Mouse (Mus musculus) lung, embryonic 14.5 days (tissue): ENCODE data around the gene Ctsw. TPM values are rescaled to one million over a fixed set of nuclear protein-coding genes. Genes with fewer than 3 reads are reported as not detected.

Source experiments
- ATAC-seq: fragments of 200-750 bp; cut with Nextera tagmentation; 2 replicates; pipeline ENCODE4 v1.8.0; 2017; ENCODE audit warnings: mild to moderate bottlenecking, moderate TSS enrichment, moderate library complexity; ENCODE audit not compliant: insufficient read depth
- DNase-seq: peaks from one replicate; pipeline ENCODE4 v3.0.0-alpha.2; 2015
- H3K27ac ChIP-seq: fragments of 300-500 bp; sonication (generic); 2 replicates; pipeline ENCODE4 v1.5.1; 2014; ENCODE audit warnings: low read depth, mild to moderate bottlenecking, moderate library complexity
- H3K27me3 ChIP-seq: fragments of 300-500 bp; sonication (generic); 2 replicates; pipeline ENCODE4 v1.6.1; 2014; ENCODE audit warnings: low read length, control low read depth; ENCODE audit not compliant: insufficient read depth
- H3K36me3 ChIP-seq: fragments of 300-500 bp; sonication (generic); 2 replicates; pipeline ENCODE4 v1.6.1; 2014; ENCODE audit warnings: control low read depth; ENCODE audit not compliant: insufficient read depth
- H3K4me1 ChIP-seq: fragments of 300-500 bp; sonication (generic); 2 replicates; pipeline ENCODE4 v1.6.1; 2014; ENCODE audit warnings: antibody characterized with exemption, control low read depth; ENCODE audit not compliant: insufficient read depth
- H3K4me2 ChIP-seq: fragments of 300-500 bp; sonication (generic); 2 replicates; pipeline ENCODE4 v1.6.1; 2014; ENCODE audit warnings: mild to moderate bottlenecking
- H3K4me3 ChIP-seq: fragments of 300-500 bp; sonication (generic); 2 replicates; pipeline ENCODE4 v1.5.1; 2014; ENCODE audit warnings: low read depth, low read length
- H3K9ac ChIP-seq: fragments of 300-500 bp; sonication (generic); 2 replicates; pipeline ENCODE4 v1.6.1; 2014
- H3K9me3 ChIP-seq: fragments of 300-500 bp; sonication (generic); 2 replicates; pipeline ENCODE4 v1.6.1; 2016; ENCODE audit warnings: low read depth, low read length, control low read depth
- CTCF ChIP-seq: IDR thresholded peaks from 2 replicates; pipeline ENCODE4 v1.5.1; 2016; ENCODE audit warnings: antibody characterized with exemption, low read depth
- WGBS: fragments of 180-500 bp; shearing (Covaris S2); extraction: QIAGEN DNeasy Blood & Tissue Kit; methylation state at CpG from one replicate; pipeline ENCODE4 v1.1.7; 2014; 5-methylcytosine and 5-hydroxymethylcytosine counted together
- polyA plus RNA-seq: library from polyadenylated mRNA; unstranded; fragments of >200 nt; fragmentation: Nextera tagmentation; extraction: Ambion mirVana; gene quantifications from 2 replicates; pipeline ENCODE4 v1.2.1, GENCODE M21; 2014

Gene Ctsw
- polyA plus RNA-seq, 1 experiment from 2014 or later, result 1.8 TPM

DNA sequence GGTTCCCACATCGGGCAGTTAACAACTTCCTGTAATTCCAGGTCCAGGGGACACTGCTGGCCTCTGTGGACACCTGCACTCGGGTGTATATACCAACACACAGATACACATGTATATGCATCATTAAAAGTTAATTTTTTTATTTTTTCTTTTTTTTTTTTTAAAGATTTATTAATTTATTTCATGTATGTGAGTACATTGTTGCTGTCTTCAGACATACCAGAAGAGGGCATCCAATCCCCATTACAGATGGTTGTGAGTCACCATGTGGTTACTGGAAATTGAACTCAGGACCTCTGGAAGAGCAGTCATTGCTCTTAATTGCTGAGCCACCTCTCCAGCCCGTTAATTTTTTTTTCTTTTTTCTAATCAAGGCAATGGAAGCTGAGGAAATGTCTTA, 4.5 kb upstream of the Ctsw start:
- Histone ChIP-seq H3K27ac (peak overlapping the region; percentile 86; the same call in 1 of the 2 replicates), H3K4me2 (peak overlapping the region; percentile 88; the same call in 1 of the 2 replicates), H3K9ac (no peak overlapping the region), H3K4me3 (no peak overlapping the region), H3K4me1 (peaks cover 9% of the 10 kb centered on the region; the same call in 1 of the 2 replicates), H3K9me3 (no peaks in the 10 kb centered on the region), H3K36me3 (peaks cover 15% of the 10 kb centered on the region), H3K27me3 (peaks cover 2% of the 10 kb centered on the region; the same call in 1 of the 2 replicates)
- peak; percentile 28; the same call in 1 of the 2 replicates for TF ChIP-seq CTCF
- no peak for ATAC-seq
- 77% methylated on average over 3 of the region's 3 CpGs for WGBS
- no peak for DNase-seq

DNA sequence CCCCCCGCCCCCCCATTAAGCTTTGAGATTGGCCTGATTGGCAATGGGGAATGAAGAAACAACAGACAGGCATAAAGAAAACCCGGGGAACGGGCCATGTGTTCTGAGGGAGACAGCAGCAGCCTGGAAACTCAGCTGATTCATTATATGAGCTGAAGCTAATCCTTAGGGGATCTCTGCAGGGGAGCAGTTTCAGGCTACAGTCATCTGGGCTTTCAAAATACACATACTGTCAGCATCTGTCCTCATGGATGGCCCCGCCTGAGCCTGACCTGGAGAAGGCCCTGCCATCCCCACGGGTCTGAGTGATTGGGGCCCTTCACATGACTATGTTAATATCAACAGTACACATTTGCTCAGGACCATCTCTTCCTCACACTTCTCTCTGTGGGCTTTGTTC, 3.5 kb upstream of the Ctsw start:
- Histone ChIP-seq H3K9me3 (no peaks in the 10 kb centered on the region), H3K4me2 (no peak overlapping the region), H3K4me1 (peaks cover 9% of the 10 kb centered on the region; the same call in 1 of the 2 replicates), H3K9ac (no peak overlapping the region), H3K36me3 (peaks cover 12% of the 10 kb centered on the region), H3K27me3 (peaks cover 2% of the 10 kb centered on the region; the same call in 1 of the 2 replicates), H3K4me3 (no peak overlapping the region), H3K27ac (no peak overlapping the region)
- no peak for TF ChIP-seq CTCF
- 38% methylated on average over 5 of the region's 5 CpGs for WGBS
- ATAC-seq (no peak), DNase-seq (no peak)

DNA sequence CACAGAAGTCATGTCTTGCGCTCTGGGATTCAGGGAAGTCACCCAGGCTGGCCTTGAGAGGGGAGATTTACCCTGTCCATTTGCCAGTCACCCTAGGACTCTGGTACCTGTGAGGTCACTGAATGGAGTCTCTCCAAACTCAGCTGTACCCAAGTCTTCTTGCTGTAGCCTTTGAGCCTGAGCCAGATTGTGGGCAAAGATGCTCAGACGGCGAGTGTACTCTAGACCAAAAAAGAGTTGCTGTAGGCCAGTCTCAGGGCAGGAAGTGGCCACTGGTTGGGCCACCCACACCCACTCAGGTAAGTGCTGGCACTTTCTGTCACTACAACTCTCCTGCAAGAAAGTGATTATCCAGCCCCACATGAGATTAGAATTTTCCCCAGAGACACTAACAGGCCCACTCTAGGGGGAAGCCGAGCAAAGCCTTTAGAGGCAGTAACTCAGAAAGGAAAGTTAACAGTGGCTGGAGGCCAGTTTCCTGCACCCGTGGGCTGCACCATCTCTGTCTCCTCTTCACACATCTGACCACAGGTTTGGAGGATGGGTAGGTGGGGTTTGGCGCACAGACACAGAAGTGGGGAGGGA, 1.3 kb downstream of the Ctsw start:
- H3K9ac ChIP-seq, result no peak overlapping the region
- TF ChIP-seq CTCF, result no peak
- H3K27ac ChIP-seq, result no peak overlapping the region
- DNase-seq, result no peak
- H3K4me1 ChIP-seq, result no peaks in the 10 kb centered on the region
- peaks cover 52% of the 10 kb centered on the region for H3K36me3 ChIP-seq
- no peak overlapping the region for H3K4me2 ChIP-seq
- 92% methylated on average over 6 of the region's 6 CpGs for WGBS
- H3K27me3 ChIP-seq, result peaks cover 2% of the 10 kb centered on the region; the same call in 1 of the 2 replicates
- no peaks in the 10 kb centered on the region for H3K9me3 ChIP-seq
- H3K4me3 ChIP-seq, result no peak overlapping the region
- no peak for ATAC-seq

DNA sequence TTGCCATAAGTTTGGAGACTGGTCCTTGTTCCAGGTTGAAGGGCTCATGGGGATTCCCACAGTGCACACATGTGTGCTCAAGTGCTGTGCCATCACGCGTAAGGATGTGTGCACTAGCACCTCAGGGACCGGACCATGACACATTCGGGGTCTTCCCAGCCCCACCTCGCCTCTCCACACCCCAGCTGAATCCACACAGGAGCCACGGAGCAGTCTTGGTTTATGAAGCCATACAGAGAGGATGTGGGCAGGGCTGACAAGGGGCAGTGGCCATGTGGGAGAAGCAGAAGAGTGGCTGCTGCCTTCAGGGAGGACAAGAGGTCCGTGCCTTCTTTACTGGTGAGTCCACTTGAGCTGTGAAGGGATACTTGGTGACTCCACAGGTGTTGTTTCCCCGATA, 3.3 kb downstream of the Ctsw start:
- WGBS, result 92% methylated on average over 8 of the region's 8 CpGs
- DNase-seq (no peak), ATAC-seq (no peak)
- Histone ChIP-seq H3K27me3 (peaks cover under 1% of the 10 kb centered on the region; the same call in 1 of the 2 replicates), H3K9ac (no peak overlapping the region), H3K36me3 (peaks cover 55% of the 10 kb centered on the region), H3K9me3 (no peaks in the 10 kb centered on the region), H3K4me3 (no peak overlapping the region), H3K27ac (no peak overlapping the region), H3K4me1 (peaks cover 5% of the 10 kb centered on the region; the same call in 1 of the 2 replicates), H3K4me2 (no peak overlapping the region)
- no peak for TF ChIP-seq CTCF

DNA sequence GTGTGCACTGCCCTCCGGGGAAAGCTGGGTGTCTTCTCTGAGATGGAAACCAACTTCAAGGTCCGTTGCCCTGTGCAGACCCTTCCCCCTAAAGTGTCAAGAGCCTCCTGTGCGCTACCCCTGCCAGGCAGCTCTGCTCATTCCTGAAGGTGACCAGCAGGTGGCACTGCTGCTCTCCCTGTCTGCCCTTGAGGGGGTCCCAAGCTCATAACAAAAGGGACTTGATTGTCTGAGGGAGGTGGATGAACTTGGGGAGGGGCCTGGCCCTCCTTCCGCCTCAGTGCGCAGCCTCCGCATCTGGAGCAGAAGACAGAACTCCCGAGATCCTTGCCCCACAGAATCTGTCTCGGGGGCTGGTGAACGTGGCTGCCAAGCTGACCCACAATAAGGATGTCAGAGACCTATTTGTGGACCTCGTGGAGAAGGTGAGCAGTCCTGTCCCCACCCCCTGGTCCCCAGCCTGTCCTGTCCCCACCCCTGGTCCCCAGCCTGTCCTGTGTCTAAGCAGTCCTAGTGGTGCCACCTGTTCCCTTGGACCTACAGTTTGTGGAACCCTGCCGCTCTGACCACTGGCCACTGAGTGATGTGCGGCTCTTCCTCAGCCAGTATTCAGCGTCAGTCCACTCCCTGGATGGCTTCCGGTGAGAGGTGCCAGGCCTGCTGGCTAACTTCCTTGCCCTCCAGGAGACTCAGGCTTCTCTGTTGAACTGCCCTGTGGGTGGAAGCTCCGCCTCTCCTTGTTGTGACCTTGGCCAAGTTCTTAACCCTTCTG, 4.3 kb downstream of the Ctsw start:
- Histone ChIP-seq H3K4me3 (peak overlapping the region; percentile 19), H3K9me3 (no peaks in the 10 kb centered on the region), H3K27ac (peak overlapping the region; percentile 51; the same call in 1 of the 2 replicates), H3K4me1 (peaks cover 5% of the 10 kb centered on the region), H3K4me2 (peak overlapping the region; percentile 48), H3K9ac (peak overlapping the region; percentile 21), H3K27me3 (no peaks in the 10 kb centered on the region), H3K36me3 (peaks cover 55% of the 10 kb centered on the region)
- DNase-seq (peak; percentile 87), ATAC-seq (no peak; the same call in 1 of the 2 replicates)
- WGBS, result 29% methylated on average over 15 of the region's 15 CpGs
- TF ChIP-seq CTCF, result peak; percentile 93

DNA sequence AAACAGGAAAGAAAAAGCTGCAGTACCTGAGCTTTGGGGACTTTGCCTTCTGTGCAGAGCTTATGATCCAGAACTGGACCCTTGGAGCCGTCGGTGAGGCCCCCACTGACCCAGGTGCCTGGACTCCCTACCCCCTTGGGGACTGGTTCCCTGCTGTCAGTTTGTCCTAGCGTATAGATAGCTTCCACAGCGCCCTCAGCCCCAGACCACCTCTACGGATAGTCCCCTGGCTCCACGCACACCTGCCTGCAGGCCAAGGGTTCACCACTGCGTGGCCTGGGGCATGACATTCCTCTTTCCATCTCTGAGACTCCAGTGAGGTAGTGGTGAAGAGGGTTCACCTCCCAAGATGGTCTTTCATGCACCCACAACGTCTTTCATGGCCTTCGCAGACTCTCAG, 5.1 kb downstream of the Ctsw start:
- H3K36me3 ChIP-seq, result peaks cover 55% of the 10 kb centered on the region
- DNase-seq (no peak), ATAC-seq (no peak)
- H3K4me3 ChIP-seq, result no peak overlapping the region
- no peaks in the 10 kb centered on the region for H3K9me3 ChIP-seq
- H3K4me1 ChIP-seq, result peaks cover 5% of the 10 kb centered on the region
- H3K27me3 ChIP-seq, result no peaks in the 10 kb centered on the region
- no peak for TF ChIP-seq CTCF
- no peak overlapping the region for H3K9ac ChIP-seq
- H3K27ac ChIP-seq, result no peak overlapping the region
- WGBS, result 87% methylated on average over 9 of the region's 9 CpGs
- H3K4me2 ChIP-seq, result no peak overlapping the region

DNA sequence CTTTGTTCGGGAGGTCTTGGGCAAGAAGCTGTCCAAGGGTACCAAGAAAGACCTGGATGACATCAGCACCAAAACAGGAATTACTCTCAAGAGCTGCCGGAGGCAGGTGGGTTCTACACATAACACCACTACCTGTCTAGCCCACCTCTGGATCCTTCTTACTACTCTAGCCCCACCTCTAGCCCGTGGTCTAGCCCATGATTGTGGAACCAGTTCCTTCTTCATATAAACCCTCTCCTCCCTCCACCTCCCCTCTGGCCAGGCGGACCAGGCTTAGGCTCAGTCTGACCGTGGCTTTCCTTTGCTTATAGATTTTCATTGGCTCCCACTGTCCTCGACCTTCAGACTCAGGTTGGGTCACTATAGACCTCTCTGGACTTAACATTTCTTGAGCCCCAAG, 6.9 kb downstream of the Ctsw start:
- no peaks in the 10 kb centered on the region for H3K9me3 ChIP-seq
- H3K9ac ChIP-seq, result peak overlapping the region; percentile 62; the same call in 1 of the 2 replicates
- peak overlapping the region; percentile 57 for H3K4me3 ChIP-seq
- 82% methylated on average over 6 of the region's 6 CpGs for WGBS
- ATAC-seq (no peak), DNase-seq (no peak)
- no peak overlapping the region for H3K27ac ChIP-seq
- no peak for TF ChIP-seq CTCF
- H3K36me3 ChIP-seq, result peaks cover 42% of the 10 kb centered on the region
- peaks cover 5% of the 10 kb centered on the region for H3K4me1 ChIP-seq
- no peaks in the 10 kb centered on the region for H3K27me3 ChIP-seq
- H3K4me2 ChIP-seq, result peak overlapping the region; percentile 82
